Mouse (Mus musculus): ENCODE measurements around the gene Rptor. TPM values are rescaled to one million over a fixed set of nuclear protein-coding genes. Genes with fewer than 3 reads are reported as not detected.

Gene Rptor
- total and polyA plus RNA-seq, 2 experiments from 2014 or later = 8.5 to 64.8 TPM

DNA sequence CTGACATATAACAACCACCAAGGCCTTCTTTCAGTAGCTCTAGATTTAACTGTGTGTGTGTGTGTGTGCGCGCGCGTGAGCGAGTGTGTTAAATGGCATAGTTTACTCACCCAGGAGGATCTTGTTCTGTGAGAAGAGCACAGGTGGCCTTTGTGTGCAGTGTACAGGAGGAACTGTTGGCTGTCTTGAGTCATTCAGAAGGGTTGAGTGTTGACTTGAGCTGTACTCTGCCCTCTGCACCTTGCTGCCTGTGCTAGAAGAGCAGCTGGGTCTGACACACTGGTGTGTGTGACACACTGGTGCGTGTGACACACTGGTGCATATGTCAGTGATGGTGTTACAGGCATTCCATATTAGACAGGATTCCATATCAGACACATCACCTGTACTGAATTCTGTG, 8.8 kb downstream of the Rptor start:
- Histone ChIP-seq H3K4me1 (ENCODE audit: insufficient read depth, low read length) (no peaks in the 10 kb centered on the region), H3K9ac (replicated peaks; ENCODE audit: low read length, poor library complexity, severe bottlenecking) (no peak overlapping the region), H3K4me3 (ENCODE audit: low read depth, low read length) (no peak overlapping the region), H3K27me3 (ENCODE audit: insufficient read depth, low read length) (no peaks in the 10 kb centered on the region), H3K4me2 (ENCODE audit: low read depth, low read length, poor library complexity, severe bottlenecking) (no peak overlapping the region), H3K27ac (ENCODE audit: low read depth, low read length) (no peak overlapping the region), H3K36me3 (ENCODE audit: insufficient read depth, low read length) (no peaks in the 10 kb centered on the region), H3K9me3 (ENCODE audit: low read length) (no peaks in the 10 kb centered on the region)
- WGBS = 98% methylated on average over 6 of the region's 6 CpGs
- no peak for TF ChIP-seq CTCF (IDR thresholded peaks at IDR 0.05)
- no peak for ATAC-seq (ENCODE audit: low FRiP score)
- no peak for DNase-seq (ENCODE audit: low spot score)

DNA sequence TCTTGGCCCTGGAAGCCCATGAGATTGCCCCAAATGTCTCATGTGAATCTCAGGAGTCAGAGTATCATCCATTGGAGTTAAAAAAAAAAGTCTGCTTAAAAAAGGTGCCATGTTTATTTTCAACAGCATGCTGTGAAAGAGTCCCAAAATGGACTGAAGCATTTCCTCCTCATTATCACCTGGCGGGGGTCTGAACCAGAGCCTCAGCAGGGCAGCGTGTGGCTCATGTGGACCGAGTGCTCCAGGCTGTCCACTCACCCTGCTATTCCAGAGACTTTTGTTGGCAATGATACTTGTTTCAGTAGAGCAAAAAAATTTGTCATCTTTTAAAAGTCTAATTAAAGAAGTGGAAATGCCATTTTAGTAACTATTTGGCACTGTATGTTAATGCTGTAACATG, 9.5 kb downstream of the Rptor start:
- no peak for TF ChIP-seq CTCF (IDR thresholded peaks at IDR 0.05)
- Histone ChIP-seq H3K4me1 (ENCODE audit: insufficient read depth, low read length) (no peaks in the 10 kb centered on the region), H3K27me3 (ENCODE audit: insufficient read depth, low read length) (no peaks in the 10 kb centered on the region), H3K36me3 (ENCODE audit: insufficient read depth, low read length) (no peaks in the 10 kb centered on the region), H3K9me3 (ENCODE audit: low read length) (no peaks in the 10 kb centered on the region), H3K4me2 (ENCODE audit: low read depth, low read length, poor library complexity, severe bottlenecking) (no peak overlapping the region), H3K27ac (ENCODE audit: low read depth, low read length) (no peak overlapping the region), H3K4me3 (ENCODE audit: low read depth, low read length) (no peak overlapping the region), H3K9ac (replicated peaks; ENCODE audit: low read length, poor library complexity, severe bottlenecking) (no peak overlapping the region)
- DNase-seq (ENCODE audit: low spot score) (no peak), ATAC-seq (ENCODE audit: low FRiP score) (no peak)
- WGBS = 86% methylated on average over 3 of the region's 3 CpGs

DNA sequence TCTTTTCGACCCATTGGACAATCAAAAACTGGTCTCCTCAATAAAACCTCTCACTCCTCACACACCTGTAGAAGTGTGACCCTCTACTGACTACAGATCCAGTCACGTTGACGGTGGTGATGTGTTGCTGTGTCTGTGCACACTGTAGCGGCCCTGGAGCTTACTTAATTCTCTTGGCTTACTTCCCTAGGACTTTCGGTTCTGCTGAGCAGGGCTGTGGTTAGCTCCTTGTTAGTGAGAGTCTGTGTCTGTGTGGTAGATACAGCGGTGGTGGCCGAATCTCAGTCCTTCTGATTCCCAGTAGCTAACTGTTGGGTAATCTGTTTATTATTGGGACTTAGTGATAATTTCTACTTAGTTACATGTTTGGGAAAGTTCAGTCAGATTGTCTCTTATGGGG, 12.4 kb downstream of the Rptor start:
- no peak overlapping the region for H3K4me2 ChIP-seq (ENCODE audit: low read depth, low read length, poor library complexity, severe bottlenecking)
- H3K27me3 ChIP-seq (ENCODE audit: insufficient read depth, low read length) = no peaks in the 10 kb centered on the region
- no peaks in the 10 kb centered on the region for H3K9me3 ChIP-seq (ENCODE audit: low read length)
- H3K4me3 ChIP-seq (ENCODE audit: low read depth, low read length) = no peak overlapping the region
- no peaks in the 10 kb centered on the region for H3K4me1 ChIP-seq (ENCODE audit: insufficient read depth, low read length)
- H3K27ac ChIP-seq (ENCODE audit: low read depth, low read length) = no peak overlapping the region
- TF ChIP-seq CTCF (IDR thresholded peaks at IDR 0.05) = no peak
- ATAC-seq (ENCODE audit: low FRiP score) = no peak
- no peak for DNase-seq (ENCODE audit: low spot score)
- no peak overlapping the region for H3K9ac ChIP-seq (replicated peaks; ENCODE audit: low read length, poor library complexity, severe bottlenecking)
- H3K36me3 ChIP-seq (ENCODE audit: insufficient read depth, low read length) = no peaks in the 10 kb centered on the region
- WGBS = 88% methylated on average over 7 of the region's 7 CpGs

DNA sequence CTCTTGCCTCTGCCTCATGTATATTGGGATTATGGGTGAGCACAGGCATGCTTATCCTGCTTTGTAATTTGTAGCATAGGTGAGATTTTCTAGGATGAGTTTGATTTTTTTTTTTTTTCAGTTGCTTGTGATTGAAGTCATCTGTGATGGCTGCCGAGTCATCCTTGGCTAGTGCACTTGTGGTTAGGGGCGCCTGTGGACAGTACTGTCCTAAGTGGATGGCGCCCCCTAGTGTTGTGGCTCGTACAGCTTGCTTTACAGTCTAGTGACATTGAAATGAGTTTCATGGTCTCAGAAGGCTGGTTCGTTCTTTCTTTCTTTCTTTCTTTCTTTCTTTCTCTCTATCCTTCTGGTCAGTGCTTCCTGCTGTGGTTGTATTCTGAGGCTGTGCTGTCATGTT, 16.1 kb downstream of the Rptor start:
- no peaks in the 10 kb centered on the region for H3K27me3 ChIP-seq (ENCODE audit: insufficient read depth, low read length)
- ATAC-seq (ENCODE audit: low FRiP score) = no peak
- 44% methylated on average over 5 of the region's 5 CpGs for WGBS

DNA sequence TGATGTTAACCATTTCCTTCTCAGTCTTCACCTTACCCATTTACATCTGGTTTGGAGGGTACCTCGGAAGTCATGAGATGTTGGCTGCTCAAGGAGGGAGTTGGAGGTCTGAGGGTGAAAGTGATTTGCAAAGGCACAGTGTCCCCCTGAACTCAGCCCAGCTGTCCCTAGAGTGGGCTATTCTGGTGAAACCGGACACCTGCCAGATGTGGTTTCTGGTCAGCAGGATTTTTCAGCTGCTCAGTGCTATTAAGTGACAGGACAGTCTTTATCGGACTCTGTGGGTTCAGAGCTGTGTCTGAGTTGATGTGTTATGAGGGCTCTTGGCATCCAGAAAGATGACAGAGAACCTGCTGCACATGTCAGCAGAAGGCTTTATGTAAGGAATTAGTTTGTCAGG, 18.6 kb downstream of the Rptor start:
- TF ChIP-seq CTCF (IDR thresholded peaks at IDR 0.05) = no peak
- H3K4me3 ChIP-seq (ENCODE audit: low read depth, low read length) = no peak overlapping the region
- H3K9ac ChIP-seq (replicated peaks; ENCODE audit: low read length, poor library complexity, severe bottlenecking) = no peak overlapping the region
- no peaks in the 10 kb centered on the region for H3K4me1 ChIP-seq (ENCODE audit: insufficient read depth, low read length)
- no peak overlapping the region for H3K27ac ChIP-seq (ENCODE audit: low read depth, low read length)
- H3K9me3 ChIP-seq (ENCODE audit: low read length) = no peaks in the 10 kb centered on the region
- DNase-seq (ENCODE audit: low spot score) = no peak
- H3K36me3 ChIP-seq (ENCODE audit: insufficient read depth, low read length) = no peaks in the 10 kb centered on the region
- no peak overlapping the region for H3K4me2 ChIP-seq (ENCODE audit: low read depth, low read length, poor library complexity, severe bottlenecking)
- H3K27me3 ChIP-seq (ENCODE audit: insufficient read depth, low read length) = no peaks in the 10 kb centered on the region
- 91% methylated on average over 3 of the region's 3 CpGs for WGBS
- no peak for ATAC-seq (ENCODE audit: low FRiP score)

More for the DNA sequence above, 16.1 kb downstream of the Rptor start:
- no peaks in the 10 kb centered on the region for H3K36me3 ChIP-seq (ENCODE audit: insufficient read depth, low read length)
- H3K4me2 ChIP-seq (ENCODE audit: low read depth, low read length, poor library complexity, severe bottlenecking) = no peak overlapping the region
- DNase-seq (ENCODE audit: low spot score) = peak; percentile 76
- H3K27ac ChIP-seq (ENCODE audit: low read depth, low read length) = no peak overlapping the region
- H3K9me3 ChIP-seq (ENCODE audit: low read length) = no peaks in the 10 kb centered on the region
- no peaks in the 10 kb centered on the region for H3K4me1 ChIP-seq (ENCODE audit: insufficient read depth, low read length)
- TF ChIP-seq CTCF (IDR thresholded peaks at IDR 0.05) = peak; percentile 64
- H3K9ac ChIP-seq (replicated peaks; ENCODE audit: low read length, poor library complexity, severe bottlenecking) = no peak overlapping the region
- no peak overlapping the region for H3K4me3 ChIP-seq (ENCODE audit: low read depth, low read length)

DNA sequence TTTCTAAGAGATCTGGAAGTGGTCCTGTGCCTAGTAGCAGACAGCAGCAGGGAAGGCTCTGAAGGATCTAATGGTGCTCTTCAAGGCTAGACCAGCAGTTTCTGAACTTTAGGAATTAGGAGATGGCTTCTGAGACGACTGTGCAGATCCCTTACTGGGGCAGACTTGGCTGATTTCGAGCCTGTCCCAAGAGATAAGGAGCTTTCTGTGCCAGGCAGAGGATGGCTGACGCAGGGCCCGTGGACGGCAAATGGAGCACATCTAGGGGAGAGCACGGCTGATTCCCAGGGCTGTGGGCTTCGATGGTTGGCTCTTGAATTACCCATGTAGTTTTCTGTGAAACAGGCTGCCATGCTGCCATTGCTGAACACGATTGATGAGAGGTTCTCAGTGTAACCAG, 21.1 kb downstream of the Rptor start:
- DNase-seq (ENCODE audit: low spot score) = no peak
- Histone ChIP-seq H3K9me3 (ENCODE audit: low read length) (no peaks in the 10 kb centered on the region), H3K27me3 (ENCODE audit: insufficient read depth, low read length) (no peaks in the 10 kb centered on the region), H3K27ac (ENCODE audit: low read depth, low read length) (no peak overlapping the region), H3K4me3 (ENCODE audit: low read depth, low read length) (no peak overlapping the region), H3K9ac (replicated peaks; ENCODE audit: low read length, poor library complexity, severe bottlenecking) (no peak overlapping the region), H3K4me1 (ENCODE audit: insufficient read depth, low read length) (no peaks in the 10 kb centered on the region), H3K36me3 (ENCODE audit: insufficient read depth, low read length) (no peaks in the 10 kb centered on the region), H3K4me2 (ENCODE audit: low read depth, low read length, poor library complexity, severe bottlenecking) (no peak overlapping the region)
- no peak for TF ChIP-seq CTCF (IDR thresholded peaks at IDR 0.05)
- ATAC-seq (ENCODE audit: low FRiP score) = no peak
- 81% methylated on average over 8 of the region's 8 CpGs for WGBS

Data from midbrain, postnatal 0 days (tissue).